Mouse (Mus musculus) cerebellum, postnatal 25 days (tissue): Measurements from ENCODE around the gene Vps51.
"Not testable (repeated sequence)": the region's sequence is repeated elsewhere in the genome, so short reads cannot be mapped to it uniquely, and the experiment has no call there.

ENCODE experiments used
- DNase-seq, 2 experiments: peaks; one replicate each; pipeline ENCODE4 v3.0.0; 2021; ENCODE audit warnings: mixed read lengths in 2 of 2

Vps51 gene

DNA sequence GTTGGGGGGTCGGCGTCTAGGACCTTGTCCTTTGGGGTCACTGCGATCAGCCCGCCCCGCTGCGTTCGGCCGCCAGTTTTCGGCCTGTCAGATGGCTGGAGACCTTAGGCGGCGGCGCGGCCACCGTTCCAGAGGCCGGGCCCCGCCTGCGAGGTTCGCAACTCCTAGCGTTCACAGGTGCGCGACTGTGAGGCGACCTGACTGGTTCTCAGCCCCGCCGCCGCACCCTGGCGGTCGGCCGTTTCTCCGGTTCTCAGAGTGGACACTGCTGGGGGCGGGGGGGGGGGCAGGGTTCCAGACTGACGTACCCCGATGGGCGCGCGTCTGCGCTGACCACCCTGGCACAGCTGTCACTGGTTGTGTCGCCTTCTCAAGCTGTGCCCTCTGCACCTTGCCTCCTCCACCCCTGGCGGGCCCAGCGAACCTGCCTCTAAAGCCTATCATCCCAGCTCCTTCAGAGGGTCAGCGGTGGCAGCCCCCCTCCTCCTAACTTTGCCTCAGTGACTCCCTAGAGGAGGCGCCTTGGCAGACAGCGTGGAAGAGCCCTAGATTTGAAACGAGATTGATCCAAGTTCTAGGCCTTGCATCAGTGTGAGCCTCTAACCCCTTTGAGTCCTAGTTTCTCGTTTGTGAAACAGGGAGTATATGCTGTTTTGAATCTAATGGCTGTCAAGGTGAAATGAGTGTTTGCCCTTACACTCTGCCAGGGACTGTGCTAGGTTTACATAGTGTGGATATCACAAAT is 29.7 kb downstream of the Vps51 start:
- no peak for DNase-seq

DNA sequence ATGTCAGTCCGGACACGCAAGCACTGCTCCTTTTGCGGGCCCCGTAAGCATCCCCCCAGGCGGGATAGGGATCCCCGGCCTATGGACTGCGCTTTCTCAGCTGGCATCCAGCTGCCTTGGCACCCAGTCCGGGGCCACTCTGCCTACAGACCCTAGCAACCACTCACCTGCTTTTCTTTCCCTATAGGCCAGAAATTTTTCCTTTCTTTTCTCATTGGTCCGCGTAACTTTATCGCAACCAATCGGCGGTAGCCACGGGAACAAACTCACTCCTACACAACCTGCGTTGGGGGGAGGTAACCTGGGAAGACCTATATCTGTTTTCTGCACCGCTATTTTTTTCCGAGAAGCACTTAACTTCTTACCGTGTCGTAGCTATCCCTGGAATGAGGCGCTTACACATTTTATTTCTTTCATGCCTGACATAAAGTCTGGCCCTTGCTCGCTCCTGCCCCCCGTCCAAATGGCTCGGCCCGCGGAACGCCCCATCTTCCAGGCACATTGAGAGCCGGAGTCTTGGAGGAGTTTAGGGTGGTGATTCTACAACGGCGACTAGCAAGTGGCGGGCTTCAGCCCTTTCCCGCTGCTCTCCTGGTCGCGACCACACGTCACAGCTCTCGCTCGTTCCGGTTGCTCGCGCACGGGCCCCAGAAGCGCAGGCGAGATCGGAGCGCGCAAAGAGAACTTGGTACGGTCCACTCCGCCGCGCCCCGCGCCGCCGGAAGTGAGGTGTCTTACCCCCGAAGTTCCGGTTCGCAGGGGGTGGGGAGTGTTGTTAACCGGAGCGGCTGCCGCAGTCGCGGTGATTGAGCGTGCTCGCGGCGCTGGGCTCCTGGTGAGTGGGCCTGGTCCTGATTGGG is 30.5 kb downstream of the Vps51 start, which contains the start of gene Syvn1:
Gene Syvn1, plus strand, starts transcription at position 283 of the 860 bp plus-strand sequence.
- peak; percentile 93 to 95 for DNase-seq

DNA sequence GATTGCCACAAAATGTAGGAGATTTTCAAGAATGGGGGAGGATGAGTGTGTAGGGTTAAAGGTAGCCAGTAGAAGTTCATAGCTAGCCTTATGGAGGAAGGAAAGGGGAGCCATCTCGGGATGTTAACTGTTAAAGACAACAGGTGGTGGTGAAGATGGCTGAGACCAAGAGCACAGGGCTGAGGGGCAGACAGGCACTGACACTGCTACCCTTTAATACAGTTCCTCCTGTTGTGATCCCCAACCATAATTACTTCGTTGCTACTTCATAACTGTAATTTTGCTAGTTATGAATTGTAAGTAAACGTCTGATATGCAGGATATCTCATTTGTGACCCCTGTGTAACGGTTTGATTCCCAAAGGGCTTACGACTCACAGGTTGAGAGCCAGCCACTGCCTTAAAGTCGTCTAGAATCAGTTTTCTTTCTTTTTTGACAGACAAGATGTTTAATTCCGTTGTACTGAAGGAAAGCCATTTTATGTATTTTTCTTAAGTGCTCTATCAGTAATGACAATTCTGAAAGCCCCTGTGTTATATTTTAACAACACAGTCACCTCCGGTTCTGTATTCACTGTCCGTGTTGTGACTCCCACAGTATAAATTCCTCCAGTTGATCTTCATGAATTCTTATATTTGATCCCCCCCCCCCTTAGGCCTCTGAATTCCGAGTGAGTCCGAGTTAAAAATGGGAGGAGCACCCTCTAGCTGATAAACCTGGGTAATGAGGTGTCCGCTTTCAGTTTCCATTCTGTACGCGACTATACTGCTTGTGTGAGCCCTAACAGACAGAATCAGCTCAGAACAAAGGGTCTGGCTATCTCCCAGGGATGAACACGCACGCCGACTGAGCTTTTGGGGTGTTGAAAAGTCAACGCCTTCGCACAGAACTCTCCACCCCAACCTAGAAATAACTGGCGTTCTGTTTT is 31.4 kb downstream of the Vps51 start:
- no peak for DNase-seq

DNA sequence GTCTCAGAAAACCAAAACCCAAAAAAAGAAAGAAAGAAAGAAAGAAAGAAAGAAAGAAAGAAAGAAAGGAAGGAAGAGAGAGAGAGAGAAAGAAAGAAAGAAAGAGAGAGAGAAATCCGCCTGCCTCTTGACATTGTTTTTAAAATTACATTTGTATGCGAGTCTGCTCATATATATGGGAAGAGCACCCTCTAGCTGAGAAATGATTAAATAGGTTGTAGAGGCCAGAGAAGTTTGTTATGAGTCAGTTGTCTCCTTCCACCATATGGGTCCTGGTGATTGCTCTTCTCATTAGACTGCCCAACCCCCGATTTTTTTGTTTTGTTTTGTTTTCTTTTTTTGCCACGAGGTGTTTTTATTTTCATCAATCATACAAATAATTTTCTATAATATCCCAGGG is 32.9 kb downstream of the Vps51 start:
- not testable (repeated sequence) for DNase-seq

DNA sequence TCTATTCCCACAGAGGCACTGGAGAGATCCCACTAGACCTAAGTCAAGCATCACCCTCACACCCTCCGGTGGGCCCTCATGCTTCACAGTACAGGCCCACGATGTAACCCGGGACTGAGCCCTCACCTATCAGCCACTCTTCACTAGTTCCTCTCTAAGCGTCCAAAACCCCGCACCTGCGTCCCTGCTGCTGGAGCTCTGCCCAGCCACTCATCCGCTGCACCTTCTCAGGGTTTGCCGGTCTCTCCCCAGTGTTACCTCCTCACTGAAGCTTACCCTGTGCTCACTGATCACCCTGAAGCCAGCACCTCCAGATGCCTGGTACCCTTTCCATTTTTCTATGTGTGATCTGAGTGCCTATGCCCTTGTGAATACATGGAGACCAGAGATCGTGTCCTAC is 34.7 kb downstream of the Vps51 start:
- DNase-seq = peak in 1 of 2 experiments; percentile 26

DNA sequence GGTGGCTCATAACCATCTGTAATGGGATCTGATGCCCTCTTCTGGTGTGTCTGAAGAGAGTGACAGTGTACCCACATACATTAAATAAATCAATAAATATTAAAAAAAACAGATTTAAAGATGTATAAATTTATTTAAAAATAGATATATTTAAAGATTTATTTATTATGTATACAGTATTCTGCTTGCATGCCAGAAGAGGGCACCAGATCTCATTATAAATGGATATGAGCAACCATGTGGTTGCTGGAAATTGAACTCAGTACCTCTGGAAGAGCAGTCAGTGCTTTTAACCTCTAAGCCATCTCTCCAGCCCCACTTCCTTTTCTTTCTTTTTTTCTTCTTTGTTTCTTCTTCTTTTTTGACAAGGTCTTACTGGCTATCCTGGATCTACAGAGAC is 37.0 kb downstream of the Vps51 start:
- no peak for DNase-seq

DNA sequence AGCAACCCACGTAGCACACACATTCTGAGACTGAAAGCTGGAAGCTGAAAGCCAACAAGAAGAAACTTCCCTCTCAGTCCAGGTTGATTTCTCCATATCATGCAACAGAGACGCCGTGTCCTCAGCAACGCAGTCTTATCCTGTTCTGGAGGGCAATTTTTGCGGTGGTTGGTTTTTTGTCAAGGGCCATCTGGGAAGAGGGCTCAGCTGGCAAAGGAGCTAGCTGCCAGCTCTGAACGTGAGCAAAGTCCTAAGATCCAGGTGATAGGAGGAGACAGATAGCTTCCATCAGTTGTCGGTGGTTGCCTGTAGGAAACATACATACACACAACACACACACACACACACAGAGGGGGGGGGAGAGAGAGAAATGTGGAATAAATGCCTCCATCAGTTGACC is 38.7 kb downstream of the Vps51 start:
- peak in 1 of 2 experiments; percentile 6 for DNase-seq

DNA sequence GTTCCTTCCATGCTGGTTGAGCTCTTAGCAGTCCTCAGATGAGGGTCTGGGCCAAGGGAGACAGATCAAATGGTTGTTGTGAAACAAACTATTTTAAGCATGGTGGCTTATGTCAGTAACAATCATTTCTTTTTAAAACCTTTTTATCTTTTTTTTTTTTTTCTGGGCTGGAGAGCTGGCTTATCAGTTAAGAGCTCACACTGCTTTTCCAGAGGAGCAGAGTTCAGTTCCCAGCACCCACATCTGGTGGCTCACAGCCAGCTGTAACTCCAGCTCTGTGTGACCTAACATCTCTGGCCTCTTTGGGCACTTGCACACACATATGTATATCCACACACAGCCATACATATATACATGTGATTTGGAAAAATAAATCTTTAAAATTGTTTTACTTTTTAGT is 39.3 kb downstream of the Vps51 start:
- no peak for DNase-seq

DNA sequence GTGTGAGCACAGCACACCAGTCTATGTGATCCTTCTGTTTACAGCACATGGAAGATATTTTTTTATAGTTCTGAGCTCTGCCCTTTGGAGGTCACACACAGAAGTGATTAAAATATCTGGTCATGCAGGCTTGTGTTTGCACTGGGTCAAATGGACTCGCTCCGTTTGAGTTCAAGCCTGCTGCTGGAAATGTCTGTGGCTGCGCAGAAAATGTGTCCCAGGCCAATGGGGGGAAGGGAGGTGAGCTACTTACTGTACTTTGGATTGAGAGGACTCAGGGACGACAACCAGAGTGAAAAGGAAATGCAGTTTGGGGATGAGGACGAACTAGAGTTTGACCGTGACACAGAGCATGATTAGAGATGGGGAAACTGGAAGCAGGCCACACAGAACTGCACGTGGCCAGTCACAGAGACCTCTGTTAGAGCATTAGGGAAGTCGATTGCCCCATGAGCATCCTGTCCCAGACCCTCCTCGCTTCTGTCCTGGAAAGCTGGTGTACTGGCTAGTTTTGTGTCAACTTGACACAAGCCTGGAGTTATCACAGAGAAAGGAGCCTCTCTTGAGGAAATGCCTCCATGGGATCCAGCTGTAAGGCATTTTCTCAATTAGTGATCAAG is 41.0 kb downstream of the Vps51 start:
- no peak for DNase-seq

DNA sequence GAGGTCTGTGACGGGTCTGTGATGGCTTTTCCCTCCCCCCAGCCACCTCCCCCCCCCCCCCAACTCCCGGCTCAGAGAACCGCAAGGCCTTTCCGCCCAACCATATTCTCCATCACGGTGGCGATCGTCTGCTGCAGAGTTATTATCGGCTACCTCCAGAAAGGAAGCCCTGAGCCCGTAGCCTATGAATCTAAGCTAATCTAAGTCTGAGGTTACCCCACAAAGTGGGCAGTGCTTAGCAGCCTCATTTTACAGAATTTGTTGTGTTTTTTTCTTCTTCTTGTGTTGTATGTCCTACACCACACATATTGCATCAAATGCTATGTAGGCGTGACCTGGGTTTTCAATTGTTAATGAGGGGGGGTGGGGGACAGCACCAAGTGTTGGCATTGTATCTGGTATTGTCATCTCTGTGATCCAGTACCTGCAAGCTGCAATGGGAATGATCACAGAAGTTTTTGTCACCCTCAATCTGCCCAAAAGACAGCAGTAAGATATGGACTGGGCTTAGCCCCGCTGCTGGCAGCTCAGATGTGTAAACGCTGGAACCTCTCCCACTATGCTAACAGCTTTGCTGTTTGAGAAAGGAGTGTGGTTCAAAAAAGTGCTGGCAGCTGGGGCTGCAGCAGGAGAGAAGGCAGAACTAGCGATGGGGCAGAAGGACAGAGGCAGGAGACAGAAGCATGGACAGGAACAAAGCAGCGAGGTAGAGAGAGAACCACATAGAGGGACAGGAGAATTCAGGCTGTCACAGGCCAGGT is 46.3 kb downstream of the Vps51 start:
- no peak for DNase-seq

DNA sequence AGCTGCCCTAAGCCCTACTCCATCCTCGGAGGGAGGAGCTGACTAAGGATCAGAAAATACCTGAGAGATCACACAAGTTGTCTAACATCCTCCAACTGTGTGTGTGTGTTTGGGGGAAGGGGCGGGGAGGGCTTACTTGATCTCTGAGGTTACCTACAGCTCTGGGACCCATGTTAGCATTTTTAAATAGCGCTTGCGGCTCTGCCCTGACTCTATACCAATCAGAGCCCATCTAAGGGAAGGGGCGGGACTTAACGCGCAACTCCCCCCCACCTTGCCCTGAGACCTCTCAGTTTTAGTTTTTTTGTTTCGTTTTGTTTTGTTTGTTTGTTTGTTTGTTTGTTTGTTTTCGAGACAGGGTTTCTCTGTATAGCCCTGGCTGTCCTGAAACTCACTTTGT is 47.6 kb downstream of the Vps51 start:
- DNase-seq = no peak

DNA sequence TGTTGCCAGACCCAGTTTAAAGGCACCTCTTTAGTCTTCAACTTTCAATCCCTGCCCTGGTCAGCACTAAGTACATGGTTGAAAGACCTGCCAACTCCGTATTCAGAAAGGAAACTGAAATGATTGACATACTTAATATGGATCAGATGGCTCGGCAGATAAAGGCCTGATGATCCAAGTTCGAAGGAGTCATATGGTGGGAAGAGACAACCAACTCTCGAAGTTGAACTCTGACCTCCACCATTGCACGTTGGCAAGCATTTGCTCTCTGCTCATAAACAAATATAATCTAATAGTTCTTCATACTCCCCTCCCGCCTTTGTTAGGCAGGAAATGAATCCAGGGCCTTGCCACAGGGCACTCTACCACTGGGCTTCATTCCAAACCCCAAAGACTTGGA is 48.0 kb downstream of the Vps51 start:
- DNase-seq = no peak

DNA sequence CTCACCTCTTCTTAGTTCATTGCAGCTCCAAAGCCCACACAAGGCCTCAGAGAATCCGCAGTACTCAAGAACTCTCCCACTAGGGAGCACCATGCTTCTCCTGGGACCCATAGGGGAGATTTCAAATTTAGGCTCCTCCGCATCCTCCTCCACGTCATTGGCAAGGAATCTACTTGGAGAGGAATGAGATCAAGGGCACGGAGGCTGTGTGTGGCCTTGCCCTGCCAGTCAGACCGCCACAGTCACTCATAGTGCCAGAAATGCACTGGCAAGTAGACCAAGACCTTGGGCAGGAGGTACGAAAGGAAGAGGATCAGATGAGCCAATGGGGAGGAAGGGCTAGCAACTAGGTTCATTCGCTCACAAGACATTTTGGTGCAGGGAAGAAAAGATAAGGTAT is 53.1 kb downstream of the Vps51 start:
- DNase-seq = no peak

DNA sequence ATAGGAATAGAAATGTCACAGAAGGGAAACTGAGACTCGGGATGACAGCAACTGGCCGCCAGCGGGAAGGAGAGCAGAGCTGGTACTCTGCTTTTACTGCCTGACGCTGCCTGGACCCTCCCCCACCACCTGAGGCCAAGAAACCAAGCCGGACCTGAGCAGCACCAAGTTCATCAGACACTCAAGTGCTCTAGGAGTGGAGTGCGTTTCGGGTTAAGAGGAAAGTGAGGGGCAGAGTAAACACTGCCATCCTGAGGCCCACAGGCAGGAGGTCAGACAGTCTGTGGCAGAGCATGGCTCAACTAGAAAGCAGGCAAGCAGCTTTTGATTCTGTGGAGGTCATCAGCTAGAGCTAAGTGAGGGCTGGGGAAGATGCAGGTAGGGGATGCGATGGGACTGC is 54.0 kb downstream of the Vps51 start:
- no peak for DNase-seq

DNA sequence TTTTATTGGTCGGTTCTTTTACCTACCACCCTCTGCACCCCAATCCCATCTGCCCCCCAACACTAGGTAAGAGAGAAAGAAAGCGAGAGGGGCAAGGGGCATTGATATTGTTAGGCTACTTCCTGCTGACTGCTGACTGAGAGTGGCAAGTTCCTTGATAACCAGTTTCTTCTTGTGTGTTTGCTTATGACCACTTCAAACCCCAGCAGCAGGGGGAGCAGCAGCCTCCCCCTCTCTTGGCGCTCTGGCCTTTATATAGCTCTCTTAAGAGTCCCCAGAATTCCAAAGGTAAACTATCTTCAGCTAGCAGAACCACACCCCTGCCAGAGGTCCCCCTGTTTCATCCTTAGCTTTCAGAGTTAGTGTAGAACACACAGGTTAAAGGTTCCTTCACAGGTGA is 56.8 kb downstream of the Vps51 start:
- DNase-seq = no peak

DNA sequence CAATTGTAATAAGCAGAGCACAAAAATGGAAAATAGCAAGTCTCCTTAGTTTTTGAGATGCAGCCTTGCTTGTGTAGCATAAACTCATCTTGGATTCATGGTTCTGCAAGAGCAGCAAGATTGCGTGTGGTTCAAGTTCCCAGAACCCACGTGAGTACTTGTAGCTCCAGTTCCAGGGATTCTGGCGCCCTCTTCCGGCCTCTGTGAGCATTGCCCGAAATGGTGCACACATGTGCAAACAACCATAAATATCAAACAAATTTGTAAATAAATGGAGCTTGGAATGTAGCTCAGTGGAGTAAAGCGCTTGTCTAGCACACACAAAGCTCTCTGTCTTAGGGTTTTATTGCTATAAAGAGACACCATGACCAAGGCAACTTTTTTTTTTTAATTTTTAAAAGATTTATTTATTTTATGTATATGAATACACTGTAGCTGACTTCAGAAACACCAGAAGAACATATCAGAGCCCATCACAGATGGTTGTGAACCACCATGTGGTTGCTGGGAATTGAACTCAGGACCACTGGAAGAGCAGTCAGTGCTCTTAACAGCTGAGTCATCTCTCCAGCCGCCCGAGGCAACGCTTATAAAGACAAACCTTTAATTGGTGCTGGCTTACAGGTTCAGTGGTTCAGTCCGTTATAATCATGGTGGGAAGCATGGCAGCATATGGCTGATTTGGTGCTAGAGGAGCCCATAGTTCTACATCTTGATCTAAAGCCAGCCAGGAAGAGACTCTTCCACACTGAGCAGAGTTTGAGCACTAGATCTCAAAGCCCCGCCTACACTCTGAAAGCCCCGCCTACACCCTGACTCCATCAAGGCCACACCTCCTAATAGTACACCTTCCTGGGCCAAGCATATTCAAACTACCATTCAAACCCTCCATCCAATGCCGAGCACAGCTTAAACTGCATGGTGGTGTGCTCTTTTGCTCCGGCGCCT is 58.6 kb downstream of the Vps51 start:
- peak; percentile 88 to 94 for DNase-seq
